Mouse (Mus musculus) activated CD4-positive, CD25-positive, alpha-beta regulatory T cell, adult 4 months (primary cell): Measurements from ENCODE around the gene Thtpa. TPM values are rescaled to one million over a fixed set of nuclear protein-coding genes. Genes with fewer than 3 reads are reported as not detected.

Experiments used
- ATAC-seq: one replicate; pipeline ENCODE4 v1.8.0; 2017
- polyA plus RNA-seq, 2 experiments: library from polyadenylated mRNA; unstranded; fragments of 100-300 nt; shearing (Covaris generic); gene quantifications; one replicate each; pipeline ENCODE4 v1.2.1; 2017

The Thtpa gene
- polyA plus RNA-seq, result 10 to 100 TPM in 1 of 2 experiments, 1 to 10 TPM in 1; 9.6 to 11.9 TPM

DNA sequence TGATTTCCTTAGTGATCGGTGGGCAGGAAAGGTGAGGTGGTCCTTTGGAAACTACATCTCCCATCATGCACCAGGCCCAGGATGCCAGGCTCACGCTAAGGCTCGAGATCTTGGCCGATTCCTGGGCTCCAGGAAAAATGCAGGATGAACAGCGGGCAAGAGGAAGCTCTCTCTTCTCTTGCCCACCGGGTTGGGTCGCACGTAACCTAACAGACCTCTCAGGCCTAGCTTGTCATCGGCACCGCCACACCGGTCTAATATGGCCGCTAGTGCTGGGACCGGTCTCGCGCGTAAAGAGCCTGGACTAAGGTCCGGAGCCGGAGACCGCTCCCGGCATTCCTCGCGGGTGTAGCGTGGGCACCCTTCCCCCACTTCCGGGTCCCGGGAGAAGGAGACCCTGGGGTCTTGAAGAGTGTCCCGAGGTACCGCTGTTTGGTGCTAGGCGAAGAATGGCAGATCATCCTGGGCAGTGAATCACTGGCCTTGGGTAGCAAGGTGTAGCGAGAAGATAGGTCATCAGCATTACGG lies at the start of gene Thtpa:
Gene Thtpa (plus strand): TSS at position 81 of the 528 bp plus-strand sequence.
- ATAC-seq, result no peak

DNA sequence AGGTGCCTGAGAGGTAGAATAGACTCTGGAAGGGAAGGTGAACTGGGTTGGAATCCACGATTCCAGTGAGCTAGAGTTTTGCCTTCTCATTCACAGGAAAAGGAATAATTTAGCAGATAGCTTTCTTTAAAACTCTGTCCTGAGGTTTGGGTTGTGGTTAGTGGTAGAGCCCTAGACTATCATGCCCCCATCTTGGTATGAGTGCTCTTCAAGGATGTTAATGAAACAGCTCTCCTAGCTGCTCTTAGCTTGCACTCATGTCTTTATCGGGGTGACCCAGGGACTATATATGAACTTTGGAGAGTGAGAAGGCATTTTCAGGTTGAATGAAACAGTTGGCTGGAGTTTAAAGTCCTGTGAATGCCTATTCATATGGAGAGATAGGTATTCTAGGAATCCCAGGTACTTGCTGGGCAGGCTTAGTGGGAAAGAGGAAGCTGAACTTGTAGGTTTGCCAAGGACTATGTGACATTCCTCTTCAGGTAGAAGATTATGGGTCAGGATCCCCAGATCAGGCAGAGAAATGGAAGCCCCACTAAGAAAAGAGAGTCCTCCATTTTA lies 46.5 kb upstream of the Thtpa start:
- ATAC-seq, result no peak

DNA sequence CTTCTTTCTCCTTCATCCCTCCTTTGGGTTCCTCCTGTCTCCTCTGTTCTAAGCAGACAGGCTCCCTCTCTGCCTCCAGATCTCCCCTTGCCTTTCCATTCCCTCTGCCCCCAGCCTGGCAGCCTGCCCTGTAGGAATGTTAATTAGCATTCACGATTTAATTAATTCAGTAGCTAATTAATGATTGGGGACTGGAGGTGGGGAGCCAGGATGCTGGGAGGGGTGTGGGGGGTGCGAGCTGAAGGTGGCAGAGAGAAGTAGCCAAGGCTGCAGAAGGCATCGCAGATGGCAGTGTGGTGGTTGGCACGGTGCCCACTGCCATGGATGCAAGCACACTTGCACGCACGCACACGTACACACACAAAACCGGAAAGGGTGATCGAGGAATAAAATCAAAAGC lies 42.1 kb upstream of the Thtpa start:
- ATAC-seq, result no peak

DNA sequence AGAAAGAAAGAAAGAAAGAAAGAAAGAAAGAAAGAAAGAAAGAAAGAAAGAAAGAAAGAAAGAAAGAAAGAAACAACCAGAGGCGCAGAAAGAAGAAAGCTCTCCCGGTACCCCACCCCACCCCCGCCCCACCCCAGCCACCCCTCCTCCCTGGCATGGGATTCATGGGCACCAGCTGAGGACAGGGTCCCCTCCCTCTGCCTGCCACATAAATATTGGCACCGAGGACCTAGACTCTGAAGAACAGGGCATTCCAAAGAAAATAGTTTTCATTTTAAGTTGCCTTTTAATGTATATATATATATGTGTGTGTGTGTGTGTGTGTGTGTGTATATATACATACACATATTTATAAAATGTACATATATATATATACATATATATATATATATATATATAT lies 41.5 kb upstream of the Thtpa start:
- ATAC-seq, result no peak

DNA sequence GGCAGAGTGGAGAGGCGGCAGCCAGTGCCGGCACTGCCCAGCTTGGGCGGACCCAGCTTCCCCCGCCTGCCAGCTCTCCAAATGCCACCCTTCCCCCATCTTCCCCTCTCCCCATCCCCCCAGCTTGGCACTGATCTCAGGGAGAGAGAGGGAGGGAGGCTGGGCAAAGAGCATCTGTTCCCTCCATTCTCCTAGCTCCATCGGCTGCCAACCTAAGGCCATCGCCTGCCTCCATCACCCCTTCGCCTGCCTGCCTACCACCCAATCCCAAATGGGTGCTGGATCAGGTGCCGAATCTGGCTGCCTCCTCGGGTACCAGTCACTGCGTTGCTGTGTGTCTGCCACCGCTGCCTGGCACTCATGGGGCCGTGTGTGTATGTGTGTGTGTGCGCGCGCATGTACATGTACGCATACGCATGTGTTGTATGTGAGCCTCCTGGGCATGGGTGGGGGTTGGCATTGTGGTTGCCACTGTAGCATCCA lies 40.8 kb upstream of the Thtpa start:
- no peak for ATAC-seq

DNA sequence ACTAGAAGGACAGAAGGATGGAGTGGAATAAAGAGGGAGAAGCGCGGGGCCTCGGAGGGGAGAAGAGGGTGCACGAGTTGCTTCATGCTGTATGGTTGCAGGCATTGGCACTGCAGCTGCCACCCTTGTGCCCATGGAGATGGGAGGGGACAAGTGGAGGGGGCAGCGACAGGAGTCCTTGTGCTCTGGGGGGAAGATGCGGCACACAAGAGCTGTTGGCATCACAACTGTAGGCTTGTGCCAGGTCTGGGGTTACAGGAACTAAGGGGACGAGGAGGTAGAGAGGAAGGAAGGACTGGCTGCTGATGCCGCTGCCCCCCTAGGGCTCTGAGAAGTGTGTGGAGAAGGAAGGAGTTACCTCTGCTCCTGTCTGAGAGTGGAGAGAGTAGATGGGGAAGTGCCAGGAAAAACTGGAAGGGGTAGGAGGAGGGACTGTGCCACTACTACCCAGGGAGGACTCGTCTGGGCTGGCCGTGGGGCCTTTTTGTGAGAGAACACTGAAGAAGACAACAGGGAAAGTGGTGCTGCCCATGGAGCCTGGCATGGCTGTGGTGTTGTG lies 40.3 kb upstream of the Thtpa start:
- no peak for ATAC-seq

DNA sequence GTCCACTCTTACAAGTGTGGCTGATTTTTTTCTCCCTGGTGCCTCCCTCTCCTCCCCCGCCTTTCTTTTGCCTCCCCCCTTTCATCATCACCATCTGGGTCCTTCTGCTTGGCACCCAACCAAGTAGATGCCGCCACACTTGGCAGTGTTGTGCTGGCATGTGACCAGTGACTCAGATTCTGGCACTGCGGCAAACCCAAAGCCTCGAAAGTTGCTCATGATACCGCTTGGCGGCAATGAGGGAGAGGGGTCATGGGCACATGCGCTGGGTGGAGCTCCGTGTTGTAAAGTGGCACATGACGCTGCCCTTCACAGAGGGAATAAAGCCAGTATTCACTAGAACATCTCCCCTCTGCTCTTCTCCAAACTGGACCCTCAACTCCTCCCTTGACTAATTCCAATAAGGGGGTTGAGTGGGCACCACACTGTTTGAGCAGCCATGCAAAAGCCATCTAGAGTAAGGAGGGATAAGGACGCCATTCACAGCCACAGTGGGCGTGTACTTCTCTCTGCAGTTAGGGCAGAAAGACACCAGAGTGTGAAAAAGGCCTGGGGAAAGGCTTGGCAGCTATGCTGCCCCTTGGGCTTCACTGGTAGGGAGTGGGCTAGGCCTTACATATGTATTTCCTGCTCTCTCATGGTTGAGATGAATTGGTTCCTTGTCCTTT lies 39.3 kb upstream of the Thtpa start:
- no peak for ATAC-seq

DNA sequence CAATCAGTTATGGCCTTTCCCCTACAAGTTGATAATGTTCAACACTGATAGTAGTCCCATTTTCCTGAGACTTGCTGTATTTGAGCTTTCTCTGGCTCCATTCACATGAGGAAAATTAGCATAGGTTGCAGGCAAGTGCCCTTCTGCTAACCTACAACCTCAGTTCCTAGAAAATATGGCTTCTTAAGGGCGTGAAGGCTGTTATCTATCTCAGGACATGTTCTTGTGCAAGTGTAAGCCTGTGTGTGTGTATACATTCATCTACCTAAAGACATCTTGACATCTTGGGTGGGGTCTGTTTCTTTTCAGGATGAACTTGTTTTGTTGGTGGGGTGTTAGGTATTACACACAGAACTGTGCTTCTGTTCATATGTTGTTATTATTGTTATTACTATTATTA lies 35.6 kb upstream of the Thtpa start:
- ATAC-seq, result no peak

DNA sequence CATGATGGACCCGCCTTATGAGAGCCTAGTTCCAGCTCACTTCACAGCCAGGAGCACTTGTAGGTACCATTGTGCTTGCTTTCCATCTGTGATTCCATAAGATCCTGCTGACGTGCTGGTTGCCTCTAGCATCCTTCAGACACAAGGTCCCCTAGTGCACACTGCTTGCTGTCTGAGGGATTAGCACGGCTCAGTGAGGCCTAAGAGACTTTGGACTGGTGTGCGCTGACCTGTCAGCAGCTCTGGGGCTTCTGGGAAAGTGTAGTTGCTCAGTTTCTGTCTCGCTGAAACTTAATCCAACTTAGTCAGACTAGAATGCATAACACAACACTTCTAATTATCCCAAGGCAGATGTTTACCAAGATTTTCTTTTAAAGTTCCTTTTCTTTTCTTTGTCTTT lies 34.7 kb upstream of the Thtpa start:
- no peak for ATAC-seq

DNA sequence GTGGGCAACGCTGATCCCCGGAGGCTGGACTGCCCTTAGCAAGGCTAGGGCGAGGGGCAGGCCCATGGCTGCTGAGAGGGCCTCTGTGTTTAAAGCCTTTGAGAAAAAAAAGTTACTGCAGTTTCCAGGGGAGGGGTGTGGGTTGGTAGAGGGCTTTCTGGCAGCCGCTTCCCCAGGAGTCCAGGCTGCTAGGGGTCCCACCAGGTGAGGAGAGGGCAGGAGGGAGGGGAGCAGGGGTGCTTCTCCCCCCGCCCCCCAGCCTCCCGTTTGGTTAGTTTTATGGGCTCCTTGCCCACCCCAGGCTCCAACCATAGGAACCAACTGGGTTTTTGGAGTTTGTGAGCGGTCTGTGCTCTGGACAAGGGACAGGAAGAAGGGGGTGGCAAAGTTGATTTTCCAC lies 32.7 kb upstream of the Thtpa start:
- ATAC-seq, result no peak

DNA sequence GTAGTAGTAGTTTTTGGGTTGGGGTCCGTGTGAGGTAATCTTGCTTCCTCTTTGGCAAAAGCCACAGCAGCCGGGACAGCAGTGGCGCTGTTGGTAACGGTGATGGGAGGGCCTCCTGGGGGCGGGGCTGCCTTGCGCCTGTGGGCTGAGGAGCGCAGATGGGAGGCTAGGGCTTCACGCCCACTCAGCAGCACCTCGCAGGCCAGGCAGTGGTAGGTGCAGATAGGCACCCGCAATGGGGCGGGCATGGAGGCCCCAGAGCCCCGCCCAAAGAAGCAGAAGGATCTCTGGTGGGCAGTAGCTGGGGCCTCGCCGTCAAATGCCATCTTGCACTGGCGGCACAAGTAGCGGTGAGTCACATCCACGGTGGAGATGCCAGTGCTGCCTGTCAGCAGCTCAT lies 32.0 kb upstream of the Thtpa start:
- no peak for ATAC-seq

DNA sequence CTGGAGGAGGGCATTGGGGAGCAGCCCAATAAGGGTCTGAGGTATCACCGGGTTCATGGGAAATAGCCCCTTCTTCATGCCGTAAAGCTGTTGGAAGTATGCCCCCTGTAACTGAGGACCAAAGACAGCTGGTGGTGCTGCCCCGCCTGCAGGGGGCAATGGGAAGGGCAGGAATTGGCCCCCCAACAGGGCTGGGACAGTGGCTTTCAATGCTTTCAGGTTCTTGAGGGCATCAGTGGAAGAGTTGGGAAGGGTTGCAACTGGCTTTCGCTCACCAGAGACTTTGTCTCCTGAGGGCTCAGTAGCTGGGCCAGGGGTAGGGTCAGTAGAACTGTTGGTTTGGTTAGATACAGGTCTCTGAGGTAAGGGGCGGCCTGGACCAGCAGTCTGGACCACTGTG lies 31.5 kb upstream of the Thtpa start:
- ATAC-seq, result no peak

DNA sequence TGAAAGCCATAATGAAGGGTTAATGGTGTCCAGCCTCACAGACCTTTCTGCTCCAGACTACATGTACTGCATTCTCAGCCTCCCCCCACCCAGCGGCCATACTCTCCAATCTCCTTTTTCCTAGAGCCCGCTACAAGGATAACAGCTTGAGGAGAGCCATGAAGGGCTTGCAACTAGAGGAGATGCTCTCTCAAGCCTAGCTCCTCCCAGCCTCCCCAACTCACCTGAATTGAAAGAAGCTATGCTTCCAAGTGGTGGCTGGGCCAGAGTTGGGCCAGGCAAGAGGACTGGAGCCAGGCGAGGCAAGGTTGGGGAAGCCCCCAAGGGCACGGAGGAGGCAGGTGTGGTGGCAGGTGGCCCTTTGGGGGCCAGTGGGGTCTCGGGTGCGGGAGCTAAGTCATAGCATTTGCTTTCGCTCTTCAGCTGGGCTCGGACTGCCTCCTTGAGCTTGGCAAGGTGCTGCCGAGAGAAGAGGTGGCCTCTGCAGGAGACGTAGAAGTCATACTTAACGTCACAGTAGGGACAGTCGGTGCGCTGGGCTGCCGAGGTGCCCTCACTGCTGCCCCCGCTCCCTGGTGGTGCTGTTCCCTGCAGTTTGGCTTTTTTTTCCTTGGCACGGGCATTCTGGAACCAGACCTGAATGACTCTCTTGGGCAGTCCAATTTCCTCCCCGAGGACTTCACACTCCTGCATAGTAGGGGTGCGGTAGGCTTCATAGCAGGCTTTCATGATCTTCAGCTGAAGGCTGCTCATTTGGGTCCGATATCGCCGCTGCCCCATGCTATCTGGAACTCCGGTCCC lies 30.8 kb upstream of the Thtpa start:
- no peak for ATAC-seq

DNA sequence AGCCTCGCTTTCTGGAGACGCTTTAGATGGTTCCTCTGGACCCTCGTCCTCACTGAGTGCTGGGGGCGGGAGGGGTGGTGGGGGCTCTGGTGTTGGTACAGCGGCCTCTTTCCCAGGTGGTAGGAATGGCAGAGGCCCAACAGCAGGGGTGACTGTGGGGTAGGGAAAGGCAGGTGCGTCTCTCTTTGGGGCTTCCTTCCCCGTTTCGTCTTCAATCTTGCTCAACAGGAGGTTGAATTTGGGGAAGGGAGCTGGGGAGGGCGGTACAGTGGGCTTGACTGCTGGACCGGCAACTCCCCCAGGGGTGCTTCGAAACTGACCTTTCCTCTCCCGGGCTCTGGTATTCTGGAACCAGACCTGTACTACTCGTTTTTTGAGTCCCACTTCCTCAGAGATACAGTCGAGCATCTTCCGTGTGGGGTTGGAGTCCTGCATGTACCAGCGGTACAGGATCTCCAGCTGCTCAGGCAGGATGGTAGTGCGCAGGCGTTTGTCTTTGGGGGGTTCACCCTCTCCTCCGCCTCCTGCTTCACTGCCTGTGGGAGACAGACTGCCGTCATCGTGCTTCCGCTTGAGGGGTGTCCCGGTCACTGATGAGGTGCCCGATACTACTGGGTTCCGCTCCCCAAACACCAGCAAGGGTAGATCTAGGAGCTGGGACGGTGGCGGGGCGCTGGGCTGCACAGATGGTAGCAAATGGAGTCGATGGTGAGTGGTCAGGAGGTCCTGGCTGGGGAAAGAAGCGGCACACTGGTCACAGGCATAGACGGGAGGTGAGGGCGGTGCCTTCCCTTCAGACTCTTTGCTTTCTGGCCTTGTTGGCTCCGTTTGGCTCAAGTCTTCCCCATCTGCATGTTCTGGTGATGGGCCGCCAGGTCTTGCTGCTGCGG lies 29.9 kb upstream of the Thtpa start:
- no peak for ATAC-seq

DNA sequence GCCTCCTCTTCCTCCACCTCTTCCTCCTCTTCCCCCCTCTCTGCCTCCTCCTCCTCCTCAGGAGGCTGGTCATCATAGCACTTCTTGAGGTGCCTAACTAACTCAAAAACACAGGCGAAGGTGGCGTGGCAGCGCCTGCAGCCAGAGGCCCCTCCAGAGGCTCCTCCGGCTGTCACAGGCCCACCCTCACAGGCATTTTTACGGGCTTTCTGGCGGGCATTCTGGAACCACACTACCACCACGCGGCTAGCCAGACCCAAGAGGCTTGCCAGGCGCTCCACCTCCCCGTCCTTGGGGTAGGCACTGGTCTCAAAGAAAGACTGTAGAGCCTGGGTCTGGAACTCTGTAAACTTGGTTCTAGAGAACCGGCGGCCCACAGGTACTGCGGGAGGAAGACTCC lies 29.2 kb upstream of the Thtpa start:
- ATAC-seq, result no peak

DNA sequence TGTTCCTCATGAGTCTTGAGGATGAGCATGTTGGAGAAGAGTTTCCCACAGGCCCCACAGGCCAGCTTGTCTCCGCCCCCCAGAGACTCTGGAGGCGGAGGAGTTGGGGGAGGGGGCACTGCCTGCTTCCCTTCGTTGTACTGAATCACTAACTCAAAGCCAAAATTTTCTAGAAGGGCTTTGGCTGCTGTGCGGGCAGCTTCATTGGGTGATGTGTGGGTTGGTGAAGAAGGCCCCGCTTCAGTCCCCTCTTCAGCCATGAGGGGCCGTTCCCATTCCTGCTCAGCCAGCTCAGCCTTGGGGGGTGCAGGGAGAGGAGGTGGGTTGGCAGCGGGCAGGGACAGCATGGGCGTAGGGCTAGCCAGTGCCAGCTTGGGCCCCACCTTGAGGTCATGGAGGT lies 28.5 kb upstream of the Thtpa start:
- no peak for ATAC-seq

DNA sequence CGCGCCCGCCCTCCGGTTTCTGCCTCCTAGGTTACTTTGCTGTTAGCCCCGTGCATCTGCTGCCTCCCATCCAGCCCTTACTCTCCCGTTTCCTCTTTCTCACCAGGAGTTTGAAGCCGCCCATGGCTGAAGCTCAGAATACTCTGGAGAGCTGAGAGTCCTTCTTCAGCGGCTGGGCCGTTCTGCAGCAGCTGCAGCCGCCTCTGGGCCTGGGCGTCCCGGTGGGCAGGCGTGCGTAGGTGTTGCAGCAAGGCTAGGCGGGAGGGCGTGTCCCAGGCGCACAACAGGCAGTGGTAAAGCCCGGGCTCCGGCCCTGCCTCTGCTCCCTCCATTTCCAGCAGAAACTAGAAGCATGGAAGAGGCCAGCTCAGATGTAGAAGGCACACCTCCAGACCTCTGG lies 22.8 kb upstream of the Thtpa start:
- ATAC-seq, result no peak

DNA sequence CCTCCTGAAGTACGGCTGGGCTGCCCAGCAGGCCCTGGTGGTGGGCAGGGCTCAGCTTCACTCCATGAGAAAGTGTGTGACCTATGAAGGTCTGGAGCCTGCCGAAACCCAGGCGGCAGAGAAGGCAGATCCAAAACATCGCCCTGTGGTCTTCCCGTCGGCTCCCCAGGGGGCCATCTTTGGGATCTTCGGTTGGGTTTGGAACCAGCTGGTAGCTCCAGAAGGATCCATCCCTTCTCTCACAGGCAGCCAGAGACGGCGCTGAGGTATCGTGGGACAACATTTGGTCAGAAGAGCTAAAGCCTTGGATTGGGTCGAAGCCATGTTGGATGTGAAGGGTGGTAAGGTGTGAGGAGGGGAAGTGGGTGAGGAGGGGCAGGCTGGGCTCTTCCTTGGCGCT lies 20.2 kb upstream of the Thtpa start:
- no peak for ATAC-seq

DNA sequence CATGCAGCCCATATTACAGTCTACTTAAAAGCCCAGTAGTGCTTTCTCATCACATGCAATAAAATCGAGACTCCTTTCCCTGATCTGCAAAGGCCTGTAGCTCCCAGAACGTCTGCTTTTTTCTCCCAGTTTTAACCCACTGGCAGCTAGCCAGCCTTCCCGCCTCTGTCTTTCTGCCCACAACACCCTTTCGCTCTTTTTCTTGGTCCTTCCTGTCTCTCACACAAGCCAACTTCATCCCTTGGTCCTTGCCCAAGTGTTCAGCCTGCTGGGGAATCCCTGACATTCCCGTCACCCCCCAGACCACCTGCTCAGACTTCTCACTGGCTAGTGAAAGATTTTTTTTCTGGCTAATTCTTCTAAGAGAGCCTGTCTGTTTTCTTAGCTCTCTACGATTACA lies 18.4 kb upstream of the Thtpa start:
- no peak for ATAC-seq

DNA sequence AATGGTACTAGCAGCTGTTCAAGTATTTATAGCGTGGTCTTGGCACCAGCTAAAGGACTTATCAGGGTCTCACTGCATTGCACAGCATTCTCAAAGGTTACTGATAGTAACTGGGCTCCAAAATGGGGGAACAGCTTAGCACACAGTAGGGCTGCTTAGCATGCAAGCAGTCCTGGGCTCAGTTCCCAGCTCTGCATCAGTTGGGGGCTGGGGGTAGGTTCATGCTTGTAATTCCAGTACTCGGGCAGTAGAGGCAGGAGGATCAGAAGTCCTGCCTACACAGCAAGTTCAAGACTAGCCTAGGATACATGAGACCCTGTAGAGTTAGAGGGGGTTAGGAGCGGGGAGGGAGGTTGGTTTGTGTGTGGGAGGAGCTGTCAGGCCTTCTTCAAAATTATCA lies 17.6 kb upstream of the Thtpa start:
- no peak for ATAC-seq

DNA sequence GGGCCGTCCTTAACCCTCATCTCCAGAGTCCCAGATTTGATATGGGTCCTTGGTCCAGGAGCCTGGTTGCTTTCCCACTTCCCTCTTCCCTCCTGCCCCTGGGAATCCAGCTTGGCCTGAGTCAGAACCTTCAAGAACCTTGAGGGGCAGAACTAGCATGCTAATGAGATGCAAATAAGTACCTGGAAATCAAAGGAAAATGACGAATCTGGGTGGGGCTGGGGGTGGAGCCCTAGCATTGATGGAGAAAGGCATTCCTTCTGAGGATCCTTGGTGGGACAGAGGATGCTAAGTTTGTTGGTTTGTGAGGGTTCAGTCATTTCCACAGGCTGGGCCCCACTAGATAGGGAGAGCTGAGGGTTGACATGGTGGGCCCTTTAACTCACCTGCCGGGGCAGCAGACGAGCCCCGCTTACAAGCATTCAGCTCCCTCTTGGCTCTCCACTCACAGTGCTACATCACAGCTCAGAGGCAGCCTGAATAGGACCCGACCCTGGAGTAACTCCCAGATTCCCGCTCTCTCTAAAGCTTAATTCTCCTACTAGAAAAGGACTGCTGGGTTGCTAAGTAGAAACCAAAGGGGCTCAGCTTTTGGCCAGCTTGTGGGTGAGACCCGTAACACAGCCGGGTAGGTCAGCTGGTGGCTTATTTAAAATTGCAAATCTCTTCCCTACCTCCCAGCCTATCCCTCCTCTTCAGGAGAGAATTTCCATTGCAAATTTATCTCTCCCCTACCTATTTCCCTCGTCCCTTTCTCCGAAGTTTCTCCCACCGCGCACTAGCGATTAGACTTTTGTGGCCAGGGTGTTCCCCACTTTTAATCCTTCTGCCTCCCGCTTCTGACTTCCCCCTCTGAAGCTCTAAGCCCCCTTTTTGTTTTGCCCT lies 16.9 kb upstream of the Thtpa start:
- no peak for ATAC-seq
